ENCODE assay signal across 28 mouse cellular contexts in the genomic region with DNA sequence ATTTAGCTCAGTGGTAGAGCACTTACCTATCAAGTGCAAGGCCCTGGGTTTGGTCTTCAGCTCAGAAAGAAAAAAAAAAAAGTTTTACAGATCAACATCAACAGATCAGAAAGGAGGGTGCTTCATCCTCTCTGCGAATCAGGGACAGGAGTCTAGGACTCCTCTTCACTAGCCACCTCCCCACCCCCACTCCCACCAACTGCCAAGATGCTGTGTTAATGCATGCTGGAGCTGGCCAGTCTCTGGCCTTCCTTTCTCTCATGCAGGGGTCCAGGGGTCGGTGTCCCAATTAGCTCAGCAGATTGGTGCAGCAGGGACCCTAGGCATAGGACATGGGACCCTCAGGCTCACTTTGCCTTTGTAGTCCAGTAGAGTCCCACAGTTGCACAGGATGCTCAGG. TPM values are rescaled to one million over a fixed set of nuclear protein-coding genes. Genes with fewer than 3 reads are reported as not detected.
DNase-seq lines count a peak whose midpoint lies in the region; ATAC-seq and TF ChIP-seq lines count a peak whose summit lies in the region.
"Had no signal": no experiment of that assay in that cellular context is flagged by ENCODE, and none has a peak within 500 bp of the region (broad histone marks: within the 10 kb centered on the region; RNA-seq: fewer than 3 reads in every experiment).

No protein-coding gene starts in this region.

- no peaks in the 10 kb centered on the region for H3K9me3 ChIP-seq in forebrain, embryonic 10.5 days
- no peaks in the 10 kb centered on the region for H3K9me3 ChIP-seq in forebrain, postnatal 0 days (ENCODE audit: low read length)
- H3K9me3 ChIP-seq in heart, embryonic 13.5 days: no peaks in the 10 kb centered on the region
- no peaks in the 10 kb centered on the region for H3K9me3 ChIP-seq in midbrain, embryonic 13.5 days
- no peaks in the 10 kb centered on the region for H3K9me3 ChIP-seq in midbrain, embryonic 11.5 days (ENCODE audit: control insufficient read depth, low read length)
- H3K9me3 ChIP-seq: G1E; hindbrain, embryonic 13.5 days; limb, embryonic 10.5 days; liver, embryonic 15.5 days; lung, embryonic 15.5 days; neural tube, embryonic 12.5 days had no signal

- no peak overlapping the region for H3K4me3 ChIP-seq in forebrain, embryonic 10.5 days
- no peak overlapping the region for H3K4me3 ChIP-seq in forebrain, postnatal 0 days (ENCODE audit: low read depth, low read length)
- H3K4me3 ChIP-seq in heart, embryonic 13.5 days: no peak overlapping the region
- H3K4me3 ChIP-seq in midbrain, embryonic 13.5 days (replicated peaks): no peak overlapping the region
- no peak overlapping the region for H3K4me3 ChIP-seq in midbrain, embryonic 11.5 days (ENCODE audit: low read depth, low read length)
- H3K4me3 ChIP-seq: hindbrain, embryonic 13.5 days; limb, embryonic 10.5 days; liver, embryonic 15.5 days; lung, embryonic 15.5 days; neural tube, embryonic 12.5 days had no signal

- H3K36me3 ChIP-seq in forebrain, embryonic 10.5 days (replicated peaks): peaks cover 24% of the 10 kb centered on the region
- H3K36me3 ChIP-seq in forebrain, postnatal 0 days (ENCODE audit: insufficient read depth): peaks cover 10% of the 10 kb centered on the region
- H3K36me3 ChIP-seq in heart, embryonic 13.5 days: peaks cover 14% of the 10 kb centered on the region
- H3K36me3 ChIP-seq in midbrain, embryonic 13.5 days: peaks cover 15% of the 10 kb centered on the region
- H3K36me3 ChIP-seq in midbrain, embryonic 11.5 days (ENCODE audit: control insufficient read depth, insufficient read depth, low read length): no peaks in the 10 kb centered on the region; the same call in 1 of the 2 replicates

- H3K9ac ChIP-seq in forebrain, postnatal 0 days: no peak overlapping the region
- H3K9ac ChIP-seq in heart, embryonic 13.5 days: peak overlapping the region; percentile 69; the same call in 1 of the 2 replicates
- H3K9ac ChIP-seq in midbrain, embryonic 13.5 days (replicated peaks): no peak overlapping the region
- H3K9ac ChIP-seq in midbrain, embryonic 11.5 days (ENCODE audit: low read length): no peak overlapping the region
- H3K9ac ChIP-seq: liver, embryonic 15.5 days; lung, embryonic 15.5 days; neural tube, embryonic 12.5 days had no signal

- WGBS in forebrain, embryonic 10.5 days: 71% methylated on average over 2 of the region's 2 CpGs
- 65% methylated on average over 2 of the region's 2 CpGs for WGBS in forebrain, postnatal 0 days
- 76% methylated on average over 2 of the region's 2 CpGs for WGBS in heart, embryonic 13.5 days
- 80% methylated on average over 2 of the region's 2 CpGs for WGBS in midbrain, embryonic 13.5 days
- WGBS in midbrain, embryonic 11.5 days: 75% methylated on average over 2 of the region's 2 CpGs

- H3K27ac ChIP-seq in forebrain, embryonic 10.5 days: peak overlapping the region; percentile 87
- H3K27ac ChIP-seq in forebrain, postnatal 0 days (ENCODE audit: low read depth, low read length): no peak overlapping the region
- no peak overlapping the region for H3K27ac ChIP-seq in heart, embryonic 13.5 days (replicated peaks)
- 0 out of 2 replicates have a peak overlapping the region, but pooled peaks have one; percentile 77 for H3K27ac ChIP-seq in midbrain, embryonic 13.5 days
- H3K27ac ChIP-seq in midbrain, embryonic 11.5 days (ENCODE audit: low read depth, low read length): no peak overlapping the region; the same call in 1 of the 2 replicates
- H3K27ac ChIP-seq: limb, embryonic 10.5 days; liver, embryonic 15.5 days; lung, embryonic 15.5 days; neural tube, embryonic 12.5 days had no signal

- no peaks in the 10 kb centered on the region for H3K27me3 ChIP-seq in forebrain, embryonic 10.5 days (ENCODE audit: poor library complexity, severe bottlenecking)
- H3K27me3 ChIP-seq in forebrain, postnatal 0 days (ENCODE audit: insufficient read depth, low read length): no peaks in the 10 kb centered on the region
- no peaks in the 10 kb centered on the region for H3K27me3 ChIP-seq in heart, embryonic 13.5 days (replicated peaks)
- no peaks in the 10 kb centered on the region for H3K27me3 ChIP-seq in midbrain, embryonic 13.5 days
- no peaks in the 10 kb centered on the region for H3K27me3 ChIP-seq in midbrain, embryonic 11.5 days (ENCODE audit: control insufficient read depth, insufficient read depth, low read length)
- H3K27me3 ChIP-seq: hindbrain, embryonic 13.5 days; liver, embryonic 15.5 days; lung, embryonic 15.5 days; neural tube, embryonic 12.5 days; Patski had no signal

- H3K4me1 ChIP-seq in forebrain, embryonic 10.5 days: peaks cover 32% of the 10 kb centered on the region
- H3K4me1 ChIP-seq in forebrain, postnatal 0 days (ENCODE audit: insufficient read depth): peaks cover 13% of the 10 kb centered on the region
- H3K4me1 ChIP-seq in heart, embryonic 13.5 days: peaks cover 95% of the 10 kb centered on the region
- peaks cover 29% of the 10 kb centered on the region for H3K4me1 ChIP-seq in midbrain, embryonic 13.5 days (replicated peaks)
- H3K4me1 ChIP-seq in midbrain, embryonic 11.5 days (ENCODE audit: control insufficient read depth, insufficient read depth, low read length): peaks cover 21% of the 10 kb centered on the region

- no peak overlapping the region for H3K4me2 ChIP-seq in forebrain, postnatal 0 days (ENCODE audit: low read depth)
- no peak overlapping the region for H3K4me2 ChIP-seq in heart, embryonic 13.5 days
- no peak overlapping the region for H3K4me2 ChIP-seq in midbrain, embryonic 13.5 days (replicated peaks)
- H3K4me2 ChIP-seq in midbrain, embryonic 11.5 days: no peak overlapping the region
- H3K4me2 ChIP-seq: liver, embryonic 15.5 days; lung, embryonic 15.5 days had no signal

- no peak for ATAC-seq in forebrain, postnatal 0 days
- ATAC-seq in heart, embryonic 13.5 days (ENCODE audit: extremely low read depth, insufficient number of reproducible peaks, low FRiP score, low TSS enrichment): no peak
- ATAC-seq in midbrain, embryonic 13.5 days: no peak
- no peak for ATAC-seq in midbrain, embryonic 11.5 days (ENCODE audit: low FRiP score)
- ATAC-seq: inflammation-experienced regulatory T-cells, adult 6 months; Patski had no signal

- no peak for TF ChIP-seq CTCF in forebrain, postnatal 0 days (IDR thresholded peaks at IDR 0.05; ENCODE audit: low read depth)

- DNase-seq in forebrain, embryonic 10.5 days (ENCODE audit: extremely low spot score, low spot score): no peak
- DNase-seq in forebrain, postnatal 0 days: no peak
- DNase-seq in heart, adult 8-10 months (ENCODE audit: low spot score): no peak
- no peak for DNase-seq in midbrain, embryonic 11.5 days (ENCODE audit: low spot score, missing footprints)
- no peak for DNase-seq in urinary bladder, postnatal 4 days (ENCODE audit: low spot score in 2 of 2)
- DNase-seq: adrenal gland, postnatal 36 days; cerebellum, postnatal 36 days; gastrocnemius, postnatal 25 days; heart, adult 18-20 months; kidney, adult 18-20 months; kidney, postnatal 4 days; layer of hippocampus, adult 9-11 months; liver; lung, postnatal 36 days; right cerebral cortex, postnatal 14 days had no signal

RNA-seq across cellular contexts. Expression of a gene that starts 12.4 kb away (rescaled TPM):
- 39.8 and 41.0 TPM in 2 replicates for polyA plus RNA-seq in forebrain, embryonic 10.5 days (2016; fragmentation: Nextera tagmentation; extraction: Ambion mirVana)
- 36.2 and 39.4 TPM in 2 replicates for total RNA-seq in forebrain, postnatal 0 days (2014; rRNA removed)
- 31.6 and 32.2 TPM in 2 replicates for polyA plus RNA-seq in forebrain, postnatal 0 days (2015; fragmentation: Nextera tagmentation; extraction: Ambion mirVana)
- 37.2 and 43.4 TPM in 2 replicates for polyA plus RNA-seq in heart, embryonic 13.5 days (2015; fragmentation: Nextera tagmentation; extraction: Ambion mirVana)
- total RNA-seq in heart, adult 8-10 months (2022): 10 to 100 TPM; 17.2 to 28.8 (median 23.7) TPM
- 44.5 and 46.9 TPM in 2 replicates for polyA plus RNA-seq in midbrain, embryonic 13.5 days (2015; fragmentation: Nextera tagmentation; extraction: Ambion mirVana)
- polyA plus RNA-seq in midbrain, embryonic 11.5 days (2014; fragmentation: Nextera tagmentation; extraction: Ambion mirVana): 39.7 and 41.5 TPM in 2 replicates

RNA-seq across cellular contexts. Expression of a gene that starts 13.0 kb away (rescaled TPM):
- 0.15 TPM in 1 of 2 replicates, not detected in the other for polyA plus RNA-seq in forebrain, embryonic 10.5 days (2016; fragmentation: Nextera tagmentation; extraction: Ambion mirVana)
- 0.23 TPM in 1 of 2 replicates, not detected in the other for total RNA-seq in forebrain, postnatal 0 days (2014; rRNA removed)
- polyA plus RNA-seq in forebrain, postnatal 0 days (2015; fragmentation: Nextera tagmentation; extraction: Ambion mirVana): not detected in 2 replicates
- polyA plus RNA-seq in heart, embryonic 13.5 days (2015; fragmentation: Nextera tagmentation; extraction: Ambion mirVana): 159 and 184 TPM in 2 replicates
- 1,000 to 10,000 TPM; 2,176 to 4,520 (median 3,450) TPM for total RNA-seq in heart, adult 8-10 months (2022)
- polyA plus RNA-seq in midbrain, embryonic 13.5 days (2015; fragmentation: Nextera tagmentation; extraction: Ambion mirVana): 0.23 and 0.28 TPM in 2 replicates
- polyA plus RNA-seq in midbrain, embryonic 11.5 days (2014; fragmentation: Nextera tagmentation; extraction: Ambion mirVana): not detected in 2 replicates
- total RNA-seq: G1E; megakaryocyte-erythroid progenitor cell, adult 5-6 weeks had no signal
- polyA plus RNA-seq: G1E; inflammation-experienced regulatory T-cells, adult 6 months; Patski; thymus, postnatal 0 days had no signal

RNA-seq across cellular contexts. Expression of a gene that starts 15.7 kb away (rescaled TPM):
- not detected in 2 replicates for polyA plus RNA-seq in forebrain, embryonic 10.5 days (2016; fragmentation: Nextera tagmentation; extraction: Ambion mirVana)
- 1.0 and 1.8 TPM in 2 replicates for total RNA-seq in forebrain, postnatal 0 days (2014; rRNA removed)
- 1.7 and 3.5 TPM in 2 replicates for polyA plus RNA-seq in forebrain, postnatal 0 days (2015; fragmentation: Nextera tagmentation; extraction: Ambion mirVana)
- polyA plus RNA-seq in heart, embryonic 13.5 days (2015; fragmentation: Nextera tagmentation; extraction: Ambion mirVana): 1.3 and 1.5 TPM in 2 replicates
- total RNA-seq in heart, adult 8-10 months (2022): 1 to 10 TPM in 3 of 4 experiments, not detected in 1; 1.2 to 1.6 (median 1.4) TPM
- polyA plus RNA-seq in midbrain, embryonic 13.5 days (2015; fragmentation: Nextera tagmentation; extraction: Ambion mirVana): 0.23 TPM in 1 of 2 replicates, not detected in the other
- not detected in 2 replicates for polyA plus RNA-seq in midbrain, embryonic 11.5 days (2014; fragmentation: Nextera tagmentation; extraction: Ambion mirVana)
- total RNA-seq: G1E; megakaryocyte-erythroid progenitor cell, adult 5-6 weeks had no signal
- polyA plus RNA-seq: G1E; heart, postnatal 0 days; inflammation-experienced regulatory T-cells, adult 6 months; liver, embryonic 15.5 days; Patski had no signal

RNA-seq across cellular contexts. Expression of a gene that starts 22.4 kb away (rescaled TPM):
- 0.23 and 0.41 TPM in 2 replicates for polyA plus RNA-seq in forebrain, embryonic 10.5 days (2016; fragmentation: Nextera tagmentation; extraction: Ambion mirVana)
- 19.4 and 32.5 TPM in 2 replicates for total RNA-seq in forebrain, postnatal 0 days (2014; rRNA removed)
- 91.4 and 121 TPM in 2 replicates for polyA plus RNA-seq in forebrain, postnatal 0 days (2015; fragmentation: Nextera tagmentation; extraction: Ambion mirVana)
- polyA plus RNA-seq in heart, embryonic 13.5 days (2015; fragmentation: Nextera tagmentation; extraction: Ambion mirVana): 40.5 and 51.7 TPM in 2 replicates
- 10 to 100 TPM in 2 of 4 experiments, 1 to 10 TPM in 2; 4.0 to 11.3 (median 7.1) TPM for total RNA-seq in heart, adult 8-10 months (2022)
- polyA plus RNA-seq in midbrain, embryonic 13.5 days (2015; fragmentation: Nextera tagmentation; extraction: Ambion mirVana): 0.73 and 1.9 TPM in 2 replicates
- 0.78 and 0.91 TPM in 2 replicates for polyA plus RNA-seq in midbrain, embryonic 11.5 days (2014; fragmentation: Nextera tagmentation; extraction: Ambion mirVana)
- total RNA-seq: adrenal gland, postnatal 36 days; G1E; megakaryocyte-erythroid progenitor cell, adult 5-6 weeks had no signal
- polyA plus RNA-seq: G1E; inflammation-experienced regulatory T-cells, adult 6 months had no signal

RNA-seq across cellular contexts. Expression of a gene that starts 29.7 kb away (rescaled TPM):
- 10.0 and 10.1 TPM in 2 replicates for polyA plus RNA-seq in forebrain, embryonic 10.5 days (2016; fragmentation: Nextera tagmentation; extraction: Ambion mirVana)
- total RNA-seq in forebrain, postnatal 0 days (2014; rRNA removed): 10.9 and 11.0 TPM in 2 replicates
- 7.1 and 7.6 TPM in 2 replicates for polyA plus RNA-seq in forebrain, postnatal 0 days (2015; fragmentation: Nextera tagmentation; extraction: Ambion mirVana)
- 19.0 and 19.1 TPM in 2 replicates for polyA plus RNA-seq in heart, embryonic 13.5 days (2015; fragmentation: Nextera tagmentation; extraction: Ambion mirVana)
- total RNA-seq in heart, adult 8-10 months (2022): 1 to 10 TPM; 8.2 to 9.6 (median 8.9) TPM
- polyA plus RNA-seq in midbrain, embryonic 13.5 days (2015; fragmentation: Nextera tagmentation; extraction: Ambion mirVana): 9.2 and 10.7 TPM in 2 replicates
- 5.6 and 5.7 TPM in 2 replicates for polyA plus RNA-seq in midbrain, embryonic 11.5 days (2014; fragmentation: Nextera tagmentation; extraction: Ambion mirVana)

Comparison
In these comparisons a context has a peak if more than half of its experiments do, and no peak if none do; other contexts are left out.
1. H3K27ac ChIP-seq: peak in forebrain, embryonic 10.5 days (single experiment) and midbrain, embryonic 13.5 days (single experiment); none in forebrain, postnatal 0 days (single experiment), heart, embryonic 13.5 days (single experiment) and midbrain, embryonic 11.5 days (single experiment).
2. RNA of a gene that starts 13.0 kb away (polyA plus RNA-seq): 159 to 184 TPM in heart, embryonic 13.5 days; 0.23 to 0.28 TPM in midbrain, embryonic 13.5 days, 0.15 TPM in forebrain, embryonic 10.5 days, not detected in forebrain, postnatal 0 days and not detected in midbrain, embryonic 11.5 days; every median in the first group is over 100 times any median in the second.